In the genomic region with DNA sequence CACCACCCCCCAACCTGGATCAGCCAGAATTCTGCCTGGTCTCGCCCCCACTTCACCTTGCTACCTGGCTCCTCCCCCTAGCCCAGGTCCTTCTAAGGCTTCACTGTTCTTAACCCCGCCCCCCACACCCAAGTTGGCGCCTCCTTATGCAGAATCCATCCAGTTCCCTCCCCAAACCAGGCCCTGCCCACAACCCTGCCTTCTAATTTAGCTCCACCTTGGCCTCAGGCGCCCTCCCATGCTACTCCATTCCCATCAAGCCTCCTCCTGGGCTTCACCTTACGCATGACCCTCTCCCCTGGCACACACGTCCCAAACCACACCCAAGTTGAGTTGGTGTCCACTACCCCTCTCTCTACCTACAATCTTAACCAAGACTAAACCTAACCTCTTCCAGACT, we compare ENCODE assay signal across 9 mouse cellular contexts. TPM values are rescaled to one million over a fixed set of nuclear protein-coding genes. Genes with fewer than 3 reads are reported as not detected.
DNase-seq lines count a peak whose midpoint lies in the region; ATAC-seq and TF ChIP-seq lines count a peak whose summit lies in the region.
"Had no signal": no experiment of that assay in that cellular context is flagged by ENCODE, and none has a peak within 500 bp of the region (broad histone marks: within the 10 kb centered on the region; RNA-seq: fewer than 3 reads in every experiment).

No protein-coding gene starts in this region.

- WGBS in kidney, postnatal 0 days: 11% methylated on average over 6 of the region's 6 CpGs
- 4% methylated on average over 6 of the region's 6 CpGs for WGBS in embryonic facial prominence, embryonic 10.5 days
- 7% methylated on average over 5 of the region's 6 CpGs for WGBS in lung, postnatal 0 days

- H3K27me3 ChIP-seq in kidney, postnatal 0 days (ENCODE audit: insufficient read depth, low read length): peaks cover 19% of the 10 kb centered on the region; the same call in 1 of the 2 replicates
- H3K27me3 ChIP-seq in embryonic facial prominence, embryonic 10.5 days (replicated peaks; ENCODE audit: low read depth, poor library complexity, severe bottlenecking): peaks cover 57% of the 10 kb centered on the region
- peaks cover 17% of the 10 kb centered on the region for H3K27me3 ChIP-seq in lung, postnatal 0 days (replicated peaks; ENCODE audit: insufficient read depth, low read length)

- no peak for ATAC-seq in kidney, postnatal 0 days (replicated peaks; ENCODE audit: low FRiP score, low read depth)
- peak; percentile 69 for ATAC-seq in lung, postnatal 0 days

- no peaks in the 10 kb centered on the region for H3K4me1 ChIP-seq in kidney, postnatal 0 days (replicated peaks; ENCODE audit: insufficient read depth, low read length)
- H3K4me1 ChIP-seq in embryonic facial prominence, embryonic 10.5 days: peaks cover 18% of the 10 kb centered on the region
- H3K4me1 ChIP-seq in lung, postnatal 0 days (ENCODE audit: insufficient read depth, low read depth, low read length): no peaks in the 10 kb centered on the region

- no peak for TF ChIP-seq EP300 in lung, postnatal 0 days (IDR thresholded peaks at IDR 0.05)

- H3K4me3 ChIP-seq in kidney, postnatal 0 days (replicated peaks; ENCODE audit: low read depth, low read length): no peak overlapping the region
- H3K4me3 ChIP-seq in embryonic facial prominence, embryonic 10.5 days: peak overlapping the region; percentile 40
- H3K4me3 ChIP-seq in lung, postnatal 0 days (ENCODE audit: low read depth, low read length): no peak overlapping the region
- H3K4me3 ChIP-seq: heart, embryonic 13.5 days had no signal

- no peak for DNase-seq in kidney, postnatal 0 days (ENCODE audit: low spot score)
- no peak for DNase-seq in kidney, postnatal 25 days
- DNase-seq in ZHBTc4 (ENCODE audit: low read depth, low spot score): peak; percentile 96
- no peak for DNase-seq in embryonic facial prominence, embryonic 10.5 days (ENCODE audit: low spot score)
- DNase-seq in lung, postnatal 0 days (ENCODE audit: low spot score): peak; percentile 45
- DNase-seq in thymus, postnatal 25 days: no peak
- no peak for DNase-seq in ovary, adult 18-20 months (ENCODE audit: low spot score)
- DNase-seq in layer of hippocampus, adult 11-12 months (ENCODE audit: low spot score): no peak

- H3K9me3 ChIP-seq in kidney, postnatal 0 days (replicated peaks; ENCODE audit: low read length): no peaks in the 10 kb centered on the region
- H3K9me3 ChIP-seq in embryonic facial prominence, embryonic 10.5 days: no peaks in the 10 kb centered on the region
- H3K9me3 ChIP-seq in lung, postnatal 0 days (ENCODE audit: low read length): no peaks in the 10 kb centered on the region
- H3K9me3 ChIP-seq: heart, embryonic 13.5 days had no signal

- H3K27ac ChIP-seq in kidney, postnatal 0 days: no peak overlapping the region
- H3K27ac ChIP-seq in embryonic facial prominence, embryonic 10.5 days (replicated peaks): no peak overlapping the region
- no peak overlapping the region for H3K27ac ChIP-seq in lung, postnatal 0 days (ENCODE audit: low read length)
- H3K27ac ChIP-seq: heart, embryonic 13.5 days had no signal

- 0 out of 2 replicates have a peak, but pooled peaks cover 2% of the 10 kb centered on the region for H3K36me3 ChIP-seq in kidney, postnatal 0 days (ENCODE audit: insufficient read depth, low read length)
- peaks cover 8% of the 10 kb centered on the region for H3K36me3 ChIP-seq in embryonic facial prominence, embryonic 10.5 days (replicated peaks)
- no peaks in the 10 kb centered on the region for H3K36me3 ChIP-seq in lung, postnatal 0 days (ENCODE audit: insufficient read depth, low read length)

- no peak overlapping the region for H3K9ac ChIP-seq in kidney, postnatal 0 days (ENCODE audit: low read depth, low read length)
- no peak overlapping the region for H3K9ac ChIP-seq in lung, postnatal 0 days (replicated peaks; ENCODE audit: low read depth)
- H3K9ac ChIP-seq: heart, embryonic 13.5 days had no signal

- no peak for TF ChIP-seq CTCF in kidney, postnatal 0 days (IDR thresholded peaks at IDR 0.05; ENCODE audit: low read depth)
- no peak for TF ChIP-seq CTCF in lung, postnatal 0 days (IDR thresholded peaks at IDR 0.05)

- H3K4me2 ChIP-seq in kidney, postnatal 0 days (ENCODE audit: low read length): peak overlapping the region; percentile 27; the same call in 1 of the 2 replicates
- H3K4me2 ChIP-seq in lung, postnatal 0 days (replicated peaks; ENCODE audit: low read depth, low read length): peak overlapping the region; percentile 23

RNA-seq across cellular contexts. Expression of gene Cpne9, which starts 1.4 kb away (rescaled TPM):
- not detected in 2 replicates for polyA plus RNA-seq in kidney, postnatal 0 days (2015; fragmentation: Nextera tagmentation; extraction: Ambion mirVana)
- 0.04 and 0.11 TPM in 2 replicates for polyA plus RNA-seq in embryonic facial prominence, embryonic 10.5 days (2016; fragmentation: Nextera tagmentation; extraction: Ambion mirVana)
- polyA plus RNA-seq in lung, postnatal 0 days (2015; fragmentation: Nextera tagmentation; extraction: Ambion mirVana): not detected in 2 replicates
- polyA plus RNA-seq: heart, embryonic 13.5 days had no signal

RNA-seq across cellular contexts. Expression of gene Brpf1, which starts 23.4 kb away (rescaled TPM):
- polyA plus RNA-seq in kidney, postnatal 0 days (2015; fragmentation: Nextera tagmentation; extraction: Ambion mirVana): 12.2 and 12.5 TPM in 2 replicates
- polyA plus RNA-seq in embryonic facial prominence, embryonic 10.5 days (2016; fragmentation: Nextera tagmentation; extraction: Ambion mirVana): 24.8 and 26.0 TPM in 2 replicates
- 8.2 and 9.2 TPM in 2 replicates for polyA plus RNA-seq in lung, postnatal 0 days (2015; fragmentation: Nextera tagmentation; extraction: Ambion mirVana)

RNA-seq across cellular contexts. Expression of gene Ogg1, which starts 43.3 kb away (rescaled TPM):
- 14.0 TPM in 2 replicates for polyA plus RNA-seq in kidney, postnatal 0 days (2015; fragmentation: Nextera tagmentation; extraction: Ambion mirVana)
- polyA plus RNA-seq in embryonic facial prominence, embryonic 10.5 days (2016; fragmentation: Nextera tagmentation; extraction: Ambion mirVana): 17.8 and 20.0 TPM in 2 replicates
- polyA plus RNA-seq in lung, postnatal 0 days (2015; fragmentation: Nextera tagmentation; extraction: Ambion mirVana): 11.7 and 12.4 TPM in 2 replicates

RNA-seq across cellular contexts. Expression of gene Mtmr14, which starts 45.9 kb away (rescaled TPM):
- polyA plus RNA-seq in kidney, postnatal 0 days (2015; fragmentation: Nextera tagmentation; extraction: Ambion mirVana): 30.5 and 33.7 TPM in 2 replicates
- polyA plus RNA-seq in embryonic facial prominence, embryonic 10.5 days (2016; fragmentation: Nextera tagmentation; extraction: Ambion mirVana): 44.0 and 46.9 TPM in 2 replicates
- polyA plus RNA-seq in lung, postnatal 0 days (2015; fragmentation: Nextera tagmentation; extraction: Ambion mirVana): 27.4 and 33.6 TPM in 2 replicates

Comparison
In these comparisons a context has a peak if more than half of its experiments do, and no peak if none do; other contexts are left out.
1. DNase-seq: peak in ZHBTc4 (single experiment) and lung, postnatal 0 days (single experiment); none in kidney, postnatal 0 days (single experiment), kidney, postnatal 25 days (0 of 2), embryonic facial prominence, embryonic 10.5 days (single experiment), thymus, postnatal 25 days (single experiment), ovary, adult 18-20 months (single experiment) and layer of hippocampus, adult 11-12 months (single experiment).